Mouse (Mus musculus) cerebellum, adult 18-20 months (tissue): ENCODE data around the gene Magea4.

Experiments
- DNase-seq, 2 experiments: peaks; one replicate each; pipeline ENCODE4 v3.0.0; 2021

The Magea4 gene

DNA sequence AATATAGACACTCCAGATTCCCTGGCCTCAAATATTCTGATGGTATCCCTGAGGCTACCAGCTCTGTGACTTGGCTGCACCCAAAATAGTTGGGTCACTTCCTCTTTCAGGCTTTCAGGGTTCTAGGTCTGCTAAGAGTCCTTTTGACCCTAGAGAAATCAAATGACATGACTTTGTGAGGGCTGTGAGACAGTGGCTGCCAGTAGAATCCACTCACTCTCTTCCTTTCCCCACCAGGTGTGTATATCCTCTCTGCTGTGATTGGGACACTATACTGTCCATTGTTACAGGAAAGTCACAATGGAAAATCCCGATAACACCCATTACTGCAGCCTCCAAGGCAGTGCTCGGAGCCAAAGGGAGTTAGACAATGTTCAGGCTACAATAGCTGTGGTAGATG lies at the start of gene Magea4:
Gene Magea4, plus strand, starts transcription at position 301 of the 400 bp plus-strand sequence.
- no peak for DNase-seq

DNA sequence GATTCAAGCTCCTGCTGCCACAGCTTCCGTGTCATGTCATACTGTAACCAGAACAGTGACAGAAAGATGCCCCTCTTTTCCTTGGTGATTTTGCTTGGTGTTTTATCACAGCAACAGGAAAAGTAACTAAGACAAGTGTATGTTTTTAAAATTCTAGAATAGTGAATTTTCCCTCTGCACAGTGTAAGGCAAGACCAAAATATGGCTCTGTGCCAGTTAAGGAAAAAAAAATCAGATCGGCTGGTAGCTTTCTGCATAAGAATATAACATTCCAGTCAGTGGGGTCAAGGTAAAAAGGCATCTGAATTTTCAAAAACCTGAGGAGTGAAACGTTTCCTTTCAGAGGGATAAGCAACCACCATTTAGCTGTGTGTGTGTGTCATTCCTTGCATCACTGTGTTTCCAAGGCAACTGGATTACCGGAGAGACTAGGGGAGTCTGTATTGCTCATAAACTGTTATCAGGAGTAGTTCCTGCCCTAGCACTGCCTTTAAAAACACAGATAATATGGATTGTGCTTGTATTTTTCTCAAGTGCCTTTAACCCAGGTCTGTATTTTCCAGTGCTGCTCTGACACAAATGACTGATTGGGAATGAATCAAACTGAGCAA lies 18.8 kb upstream of the Magea4 start:
- no peak for DNase-seq

DNA sequence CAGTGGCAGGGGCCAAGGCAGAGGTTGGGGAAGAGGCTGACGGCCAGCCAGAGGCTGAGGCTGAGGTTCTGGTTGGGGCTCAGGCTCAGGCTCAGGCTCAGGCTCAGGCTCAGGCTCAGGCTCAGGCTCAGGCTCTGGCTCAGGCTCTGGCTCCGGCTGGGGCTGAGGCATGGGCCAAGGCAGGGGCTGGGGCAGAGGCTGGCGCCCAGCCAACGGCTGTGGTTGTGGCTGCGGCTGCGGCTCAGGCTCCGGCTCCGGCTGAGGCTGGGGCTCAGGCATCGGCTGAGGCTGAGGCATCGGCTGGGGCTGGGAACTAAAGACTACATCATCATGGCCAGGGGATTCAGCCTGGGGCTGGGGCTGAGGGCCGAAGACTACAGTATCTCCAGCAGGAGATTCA lies 48.8 kb downstream of the Magea4 start:
- peak in 1 of 2 experiments; percentile 2 for DNase-seq
